In genomic region chr6:134918769-134919168, GRCm38 (mm10) we compare ENCODE assay signal across 12 mouse cellular contexts. TPM values are rescaled to one million over a fixed set of nuclear protein-coding genes. Genes with fewer than 3 reads are reported as not detected.
DNase-seq lines count a peak whose midpoint lies in the region; ATAC-seq lines count a peak whose summit lies in the region.
"Had no signal": no experiment of that assay in that cellular context is flagged by ENCODE, and none has a peak within 500 bp of the region (broad histone marks: within the 10 kb centered on the region; RNA-seq: fewer than 3 reads in every experiment).

No protein-coding gene starts in this region.

- no peaks in the 10 kb centered on the region for H3K9me3 ChIP-seq in forebrain, embryonic 13.5 days (replicated peaks)
- no peaks in the 10 kb centered on the region for H3K9me3 ChIP-seq in forebrain, embryonic 12.5 days
- no peaks in the 10 kb centered on the region for H3K9me3 ChIP-seq in hindbrain, embryonic 14.5 days (ENCODE audit: control insufficient read depth, low read length)
- H3K9me3 ChIP-seq in hindbrain, embryonic 10.5 days = no peaks in the 10 kb centered on the region

- no peak for ATAC-seq in forebrain, embryonic 13.5 days
- no peak for ATAC-seq in forebrain, embryonic 12.5 days (ENCODE audit: low FRiP score)
- no peak for ATAC-seq in hindbrain, embryonic 14.5 days (ENCODE audit: low FRiP score)

- H3K36me3 ChIP-seq in forebrain, embryonic 13.5 days (ENCODE audit: poor library complexity, severe bottlenecking) = peaks cover 3% of the 10 kb centered on the region; the same call in 1 of the 2 replicates
- no peaks in the 10 kb centered on the region; the same call in 1 of the 2 replicates for H3K36me3 ChIP-seq in forebrain, embryonic 12.5 days (replicated peaks)
- H3K36me3 ChIP-seq in hindbrain, embryonic 14.5 days (replicated peaks; ENCODE audit: control insufficient read depth, insufficient read depth) = no peaks in the 10 kb centered on the region
- peaks cover 14% of the 10 kb centered on the region; the same call in 1 of the 2 replicates for H3K36me3 ChIP-seq in hindbrain, embryonic 10.5 days

- no peak overlapping the region for H3K27ac ChIP-seq in forebrain, embryonic 13.5 days
- no peak overlapping the region for H3K27ac ChIP-seq in forebrain, embryonic 12.5 days
- no peak overlapping the region for H3K27ac ChIP-seq in hindbrain, embryonic 14.5 days
- no peak overlapping the region for H3K27ac ChIP-seq in hindbrain, embryonic 10.5 days

- H3K4me2 ChIP-seq in forebrain, embryonic 13.5 days = peak overlapping the region; percentile 85
- no peak overlapping the region for H3K4me2 ChIP-seq in forebrain, embryonic 12.5 days
- 0 out of 2 replicates have a peak overlapping the region, but pooled peaks have one; percentile 95 for H3K4me2 ChIP-seq in hindbrain, embryonic 14.5 days (replicated peaks)

- no peak overlapping the region; the same call in 1 of the 2 replicates for H3K4me3 ChIP-seq in forebrain, embryonic 13.5 days
- H3K4me3 ChIP-seq in forebrain, embryonic 12.5 days (replicated peaks) = no peak overlapping the region
- no peak overlapping the region for H3K4me3 ChIP-seq in hindbrain, embryonic 14.5 days (replicated peaks; ENCODE audit: low read length)
- H3K4me3 ChIP-seq in hindbrain, embryonic 10.5 days = no peak overlapping the region

- peaks cover 39% of the 10 kb centered on the region for H3K4me1 ChIP-seq in forebrain, embryonic 13.5 days
- peaks cover 45% of the 10 kb centered on the region for H3K4me1 ChIP-seq in forebrain, embryonic 12.5 days
- peaks cover 30% of the 10 kb centered on the region for H3K4me1 ChIP-seq in hindbrain, embryonic 14.5 days (replicated peaks; ENCODE audit: control insufficient read depth, insufficient read depth, low read length)
- peaks cover 63% of the 10 kb centered on the region for H3K4me1 ChIP-seq in hindbrain, embryonic 10.5 days (replicated peaks)

- H3K27me3 ChIP-seq in forebrain, embryonic 13.5 days = no peaks in the 10 kb centered on the region
- peaks cover 13% of the 10 kb centered on the region; the same call in 1 of the 2 replicates for H3K27me3 ChIP-seq in forebrain, embryonic 12.5 days
- H3K27me3 ChIP-seq in hindbrain, embryonic 14.5 days (ENCODE audit: control insufficient read depth, insufficient read depth, low read length) = 0 out of 2 replicates have a peak, but pooled peaks cover 4% of the 10 kb centered on the region
- peaks cover 21% of the 10 kb centered on the region; the same call in 1 of the 2 replicates for H3K27me3 ChIP-seq in hindbrain, embryonic 10.5 days (ENCODE audit: insufficient read depth, poor library complexity, severe bottlenecking)

- no peak for DNase-seq in hindbrain, embryonic 14.5 days (ENCODE audit: low spot score)
- no peak for DNase-seq in hindbrain, embryonic 10.5 days (ENCODE audit: low spot score)
- DNase-seq in thymus, postnatal 0 days (ENCODE audit: low spot score) = peak; percentile 46
- no peak for DNase-seq in thymus, adult 18-20 months
- DNase-seq in thymus, postnatal 36 days = peak; percentile 24 to 39
- no peak for DNase-seq in right cerebral cortex, postnatal 4 days
- DNase-seq: cerebellum, postnatal 25 days; kidney, adult 2 months; left cerebral cortex, postnatal 4 days; lung, postnatal 4 days had no signal

- 91% methylated on average over 10 of the region's 10 CpGs for WGBS in forebrain, embryonic 13.5 days
- WGBS in forebrain, embryonic 12.5 days = 87% methylated on average over 10 of the region's 10 CpGs
- WGBS in hindbrain, embryonic 14.5 days = 95% methylated on average over 1 of the region's 10 CpGs
- 92% methylated on average over 10 of the region's 10 CpGs for WGBS in hindbrain, embryonic 10.5 days

- no peak overlapping the region for H3K9ac ChIP-seq in forebrain, embryonic 13.5 days
- H3K9ac ChIP-seq in forebrain, embryonic 12.5 days = no peak overlapping the region
- H3K9ac ChIP-seq in hindbrain, embryonic 14.5 days = no peak overlapping the region

RNA-seq across cellular contexts. Expression of gene Cdkn1b, which starts 1.4 kb away (rescaled TPM):
- 48.8 and 58.5 TPM in 2 replicates for polyA plus RNA-seq in forebrain, embryonic 13.5 days (2015; fragmentation: Nextera tagmentation; extraction: Ambion mirVana)
- polyA plus RNA-seq in forebrain, embryonic 12.5 days (2016; fragmentation: Nextera tagmentation; extraction: Ambion mirVana) = 36.4 and 40.5 TPM in 2 replicates
- polyA plus RNA-seq in hindbrain, embryonic 14.5 days (2014; fragmentation: Nextera tagmentation; extraction: Ambion mirVana) = 18.5 and 19.0 TPM in 2 replicates
- polyA plus RNA-seq in hindbrain, embryonic 10.5 days (2016; fragmentation: Nextera tagmentation; extraction: Ambion mirVana) = 17.2 and 17.7 TPM in 2 replicates
- polyA plus RNA-seq in thymus, postnatal 0 days (2015; fragmentation: Nextera tagmentation; extraction: Ambion mirVana) = 53.0 and 58.8 TPM in 2 replicates

RNA-seq across cellular contexts. Expression of gene Gpr19, which starts 20.4 kb away (rescaled TPM):
- 45.5 and 46.4 TPM in 2 replicates for polyA plus RNA-seq in forebrain, embryonic 13.5 days (2015; fragmentation: Nextera tagmentation; extraction: Ambion mirVana)
- 38.5 and 45.6 TPM in 2 replicates for polyA plus RNA-seq in forebrain, embryonic 12.5 days (2016; fragmentation: Nextera tagmentation; extraction: Ambion mirVana)
- 34.0 and 37.1 TPM in 2 replicates for polyA plus RNA-seq in hindbrain, embryonic 14.5 days (2014; fragmentation: Nextera tagmentation; extraction: Ambion mirVana)
- polyA plus RNA-seq in hindbrain, embryonic 10.5 days (2016; fragmentation: Nextera tagmentation; extraction: Ambion mirVana) = 24.7 and 29.9 TPM in 2 replicates
- 11.8 and 11.9 TPM in 2 replicates for polyA plus RNA-seq in thymus, postnatal 0 days (2015; fragmentation: Nextera tagmentation; extraction: Ambion mirVana)

Comparison
In these comparisons a context has a peak if more than half of its experiments do, and no peak if none do; other contexts are left out.
1. DNase-seq: peak in thymus, postnatal 0 days (single experiment) and thymus, postnatal 36 days (2 of 2); none in hindbrain, embryonic 14.5 days (single experiment), hindbrain, embryonic 10.5 days (single experiment), thymus, adult 18-20 months (0 of 2) and right cerebral cortex, postnatal 4 days (single experiment).